Mouse (Mus musculus) adrenal gland, postnatal 0 days (tissue): Measurements from ENCODE around the gene Olfr139. TPM values are rescaled to one million over a fixed set of nuclear protein-coding genes. Genes with fewer than 3 reads are reported as not detected.

Experiments used
- polyA plus RNA-seq: library from polyadenylated mRNA; unstranded; fragments of >200 nt; fragmentation: Nextera tagmentation; extraction: Ambion mirVana; gene quantifications from 2 replicates; pipeline ENCODE4 v1.2.1, GENCODE M21; 2015

Olfr139 gene
- not detected in 2 replicates for polyA plus RNA-seq

DNA sequence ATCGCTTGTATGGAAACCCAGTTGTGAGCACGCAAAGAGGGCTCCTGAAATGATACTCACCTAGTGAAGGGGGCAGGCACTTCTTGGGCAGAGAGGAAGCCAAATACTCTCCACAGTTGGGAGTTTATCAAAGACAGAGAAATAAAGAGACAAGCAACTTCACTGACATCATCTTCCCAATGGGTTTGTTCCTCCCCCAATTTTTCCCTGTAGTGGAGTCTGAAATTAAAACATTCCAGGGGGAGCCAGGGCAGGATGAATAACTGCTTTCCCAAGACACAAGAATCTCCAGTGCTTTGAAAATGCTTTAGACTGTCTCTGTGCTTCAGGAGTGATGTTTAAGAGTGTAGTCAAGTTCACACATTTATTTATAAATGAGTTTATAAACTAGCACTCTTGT lies at the start of gene Olfr139, which contains the start of gene Olfr399:
Gene Olfr139, minus strand, starts transcription at position 101 of the 400 bp plus-strand sequence.
Gene Olfr399, minus strand, starts transcription at position 165 of the 400 bp plus-strand sequence.

DNA sequence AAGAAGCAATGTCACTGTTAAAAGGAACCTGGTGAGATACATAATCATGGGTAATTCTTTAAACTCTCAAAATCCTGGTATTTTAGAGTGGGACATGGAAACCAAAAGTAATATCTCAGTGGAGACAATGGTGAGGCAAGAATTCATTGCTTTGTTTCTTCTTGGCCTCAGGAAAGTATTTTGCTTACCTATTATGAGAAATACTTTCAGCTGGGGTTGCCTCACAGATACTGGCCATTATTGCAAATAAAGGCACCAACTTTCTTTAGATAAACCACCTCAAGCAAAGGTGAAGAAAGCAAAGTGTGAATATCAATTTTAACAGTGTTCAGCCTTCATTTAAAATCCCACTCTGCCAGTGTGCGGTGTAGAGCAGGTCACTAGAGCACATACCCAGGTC lies 13.3 kb upstream of the Olfr139 start, which contains the start of gene Zfp616:
Gene Zfp616, plus strand, starts transcription at position 301 of the 400 bp plus-strand sequence.

Other genes starting within 250 kb of the Olfr139 start
- not detected in 2 replicates for gene Olfr392, start 239.5 kb downstream of the Olfr139 start, polyA plus RNA-seq
- gene Olfr393, start 205.1 kb downstream of the Olfr139 start, polyA plus RNA-seq, result not detected in 2 replicates
- gene Olfr394, start 165.8 kb downstream of the Olfr139 start, polyA plus RNA-seq, result not detected in 2 replicates
- gene Olfr395, start 147.3 kb downstream of the Olfr139 start, polyA plus RNA-seq, result not detected in 2 replicates
- gene Olfr23, start 119.9 kb downstream of the Olfr139 start, polyA plus RNA-seq, result not detected in 2 replicates
- not detected in 2 replicates for gene Olfr397, start 95.7 kb downstream of the Olfr139 start, polyA plus RNA-seq
- gene Olfr398, start 66.1 kb downstream of the Olfr139 start, polyA plus RNA-seq, result not detected in 2 replicates
- not detected in 2 replicates for gene Olfr399, start 64 bp upstream of the Olfr139 start, polyA plus RNA-seq
- not detected in 2 replicates for gene Zfp616, start 13.4 kb upstream of the Olfr139 start, polyA plus RNA-seq
- not detected in 2 replicates for gene Olfr401, start 57.2 kb upstream of the Olfr139 start, polyA plus RNA-seq
- not detected in 2 replicates for gene Olfr402, start 97.0 kb upstream of the Olfr139 start, polyA plus RNA-seq
- not detected in 2 replicates for gene Olfr403, start 129.7 kb upstream of the Olfr139 start, polyA plus RNA-seq
- gene Olfr43, start 154.8 kb upstream of the Olfr139 start, polyA plus RNA-seq, result not detected in 2 replicates
- not detected in 2 replicates for gene Olfr406, start 203.3 kb upstream of the Olfr139 start, polyA plus RNA-seq
- not detected in 2 replicates for gene Olfr59, start 227.2 kb upstream of the Olfr139 start, polyA plus RNA-seq